Mouse (Mus musculus) mouse embryonic stem cell (cell line): ENCODE measurements around the gene Gm3336.

Experiments
- in situ Hi-C, 2 experiments: fragments of 300-500 bp; cut with MboI; formaldehyde crosslinking; loops; 1 replicate in 1 of 2; 3 replicates in 1 of 2; pipeline ENCODE4 v1.14.3; 2019 to 2020; ENCODE audit warnings: low sequenced_read_pairs in 2 of 2, low pct_unique_long_range_greater_than_20kb in 1 of 2, mixed read lengths in 1 of 2; ENCODE audit not compliant: unreplicated experiment in 1 of 2

The Gm3336 gene

GRCm38 (mm10) chr8:70768956-70769355 is 50.6 kb downstream of the Gm3336 start:
- in situ Hi-C loops, result no loop called here

DNA sequence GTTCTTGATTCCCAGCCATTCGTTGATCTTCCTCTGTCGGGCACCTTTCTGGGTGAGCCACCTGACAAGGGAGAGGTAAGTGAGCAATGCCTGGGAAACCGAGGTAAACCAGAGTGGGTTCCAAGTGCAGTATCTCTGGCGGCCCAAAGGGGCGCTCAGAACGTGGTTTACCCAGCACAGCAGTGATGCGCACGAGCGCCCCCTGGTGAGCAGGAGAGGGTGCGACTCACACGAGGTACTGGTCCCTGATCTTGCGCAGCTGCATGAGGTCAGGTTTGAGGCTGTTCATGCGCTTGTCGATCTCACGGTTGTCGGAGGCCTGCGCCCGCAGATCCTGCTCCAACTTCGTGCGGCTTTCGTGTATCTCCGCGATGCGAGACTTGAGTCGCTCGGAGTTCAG is 51.0 kb downstream of the Gm3336 start:
- in situ Hi-C loops, result no loop called here

DNA sequence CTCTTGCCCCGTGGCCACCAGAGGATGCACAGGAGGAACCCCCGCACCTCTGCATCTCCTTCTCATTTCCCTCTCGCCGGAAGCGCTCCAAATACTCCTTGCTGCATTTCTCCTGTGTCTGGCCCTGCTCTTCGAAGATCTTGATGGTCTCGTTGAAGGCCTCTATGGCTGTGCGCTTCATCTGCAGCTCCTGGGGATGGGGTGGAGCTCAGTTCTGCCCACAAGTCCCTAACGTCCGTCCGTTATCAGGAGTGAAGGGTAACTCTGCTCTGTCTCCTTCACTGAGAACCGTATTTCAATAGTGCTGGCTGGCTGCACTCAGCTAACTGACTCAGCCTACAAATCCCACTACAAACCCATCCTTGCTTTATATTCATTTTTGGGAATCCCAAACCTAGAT is 51.5 kb downstream of the Gm3336 start:
- in situ Hi-C loops, result no loop called here

GRCm38 (mm10) chr8:70770748-70771147 is 52.4 kb downstream of the Gm3336 start:
- in situ Hi-C loops, result no loop called here

DNA sequence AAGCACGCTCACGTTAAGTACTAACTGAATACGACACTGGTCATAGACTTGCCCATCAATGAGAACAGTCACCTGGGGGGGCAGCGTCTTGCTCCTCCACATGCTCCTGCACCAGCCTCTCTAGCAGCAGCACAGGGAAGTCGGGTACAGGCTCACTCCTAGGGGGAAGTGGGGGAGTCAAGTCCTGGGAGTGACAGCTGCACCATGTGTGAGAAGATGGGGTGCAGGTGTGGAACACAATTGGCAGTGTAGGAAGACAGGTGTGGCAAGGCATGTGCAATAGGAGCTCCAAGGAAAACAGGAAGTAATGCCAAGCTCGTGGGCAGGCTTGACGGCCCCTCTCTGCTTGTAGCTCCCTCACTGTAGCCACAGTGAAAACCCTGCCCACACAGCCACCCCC is 52.9 kb downstream of the Gm3336 start:
- in situ Hi-C loops, result no loop called here

DNA sequence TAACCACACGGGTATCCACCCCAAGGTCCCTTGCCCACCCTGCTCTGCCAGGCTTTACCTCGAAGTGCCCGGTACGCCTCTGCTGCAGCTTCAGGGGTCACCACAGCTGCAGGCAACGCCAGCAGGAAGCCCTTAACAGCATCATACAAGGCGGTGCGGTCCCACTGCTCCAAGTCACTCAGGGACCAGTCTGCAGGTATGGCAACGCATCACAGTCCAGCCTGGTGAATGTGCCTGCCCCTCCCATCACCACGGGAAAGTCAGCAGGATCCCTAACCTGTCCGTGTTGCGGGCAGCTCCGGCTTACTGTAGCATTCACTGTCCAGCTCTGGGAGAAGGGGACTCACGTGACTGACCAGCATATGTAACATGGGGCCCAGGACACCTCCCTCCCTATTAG is 53.7 kb downstream of the Gm3336 start:
- in situ Hi-C loops, result no loop called here
